Mouse (Mus musculus): ENCODE results near the gene Cdkn1c. TPM values are rescaled to one million over a fixed set of nuclear protein-coding genes. Genes with fewer than 3 reads are reported as not detected.

Cdkn1c gene
- 639 and 672 TPM in 2 replicates for polyA plus RNA-seq (2014; fragmentation: Nextera tagmentation; extraction: Ambion mirVana)

DNA sequence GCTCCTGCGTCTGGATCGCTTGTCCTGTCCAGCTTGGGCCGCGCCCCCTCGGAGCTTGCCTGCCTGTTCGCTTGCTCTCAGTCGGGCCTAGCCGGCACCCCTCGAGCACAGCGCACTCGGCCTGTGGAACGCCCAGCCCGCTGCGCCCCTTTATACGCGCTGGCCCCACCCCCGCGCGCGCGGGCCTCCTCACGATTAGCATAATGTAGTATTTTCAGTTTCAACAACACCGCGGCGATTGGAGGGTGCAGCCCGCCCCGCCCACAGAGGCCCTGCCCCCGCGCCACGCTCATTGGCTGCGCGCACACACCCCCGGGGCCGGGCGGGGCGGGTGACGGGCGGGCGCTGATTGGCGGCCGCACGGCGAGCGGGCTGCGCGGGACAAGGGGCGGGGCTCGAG, at the start of gene Cdkn1c:
Gene Cdkn1c (minus strand): TSS at position 177 of the 400 bp plus-strand sequence.
- Histone ChIP-seq H3K4me1 (replicated peaks; ENCODE audit: control insufficient read depth, insufficient read depth, low read length) (peaks cover 24% of the 10 kb centered on the region), H3K4me2 (ENCODE audit: low read length) (peak within 1 kb of the TSS; percentile 56), H3K9me3 (ENCODE audit: control insufficient read depth, low read length) (peaks cover 20% of the 10 kb centered on the region), H3K27ac (ENCODE audit: low read depth) (peak within 1 kb of the TSS; percentile 58), H3K36me3 (ENCODE audit: control insufficient read depth, insufficient read depth, low read length) (peaks cover 4% of the 10 kb centered on the region; the same call in 1 of the 2 replicates), H3K9ac (ENCODE audit: low read length) (peak within 1 kb of the TSS; percentile 60), H3K4me3 (ENCODE audit: low read depth, low read length) (peak within 1 kb of the TSS; percentile 46), H3K27me3 (replicated peaks; ENCODE audit: control insufficient read depth, insufficient read depth, low read length) (no peaks in the 10 kb centered on the region)
- ATAC-seq (replicated peaks; ENCODE audit: low FRiP score, low TSS enrichment, low read depth) (peak; percentile 84), DNase-seq (ENCODE audit: low spot score) (peak; percentile 91)
- WGBS: 32% methylated on average over 41 of the region's 48 CpGs

DNA sequence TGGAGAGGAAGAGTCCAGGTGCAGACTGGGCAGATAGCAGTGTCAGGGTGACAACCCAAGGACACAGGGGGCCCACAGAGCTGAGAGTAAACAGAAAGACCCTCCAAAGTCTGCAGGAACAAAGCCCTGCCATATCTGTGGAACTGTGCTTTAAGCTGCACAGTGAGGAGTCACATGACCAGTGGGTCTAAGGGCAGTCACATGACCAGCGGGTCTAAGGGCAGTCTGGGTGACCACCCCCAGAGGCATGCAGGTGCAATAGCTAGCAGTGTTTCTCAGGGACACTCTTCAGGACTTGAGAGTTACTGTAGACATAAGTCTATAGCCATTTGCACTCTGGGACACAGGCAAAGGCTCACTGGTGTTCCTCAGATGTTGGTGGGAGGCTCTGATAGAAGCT, 48.7 kb upstream of the Cdkn1c start:
- peaks cover 5% of the 10 kb centered on the region; the same call in 1 of the 2 replicates for H3K27me3 ChIP-seq (replicated peaks; ENCODE audit: control insufficient read depth, insufficient read depth, low read length)
- H3K9ac ChIP-seq (ENCODE audit: low read length): no peak overlapping the region
- H3K9me3 ChIP-seq (ENCODE audit: control insufficient read depth, low read length): no peaks in the 10 kb centered on the region
- no peak overlapping the region for H3K4me3 ChIP-seq (ENCODE audit: low read depth, low read length)
- WGBS: 70% methylated on average over 1 of the region's 1 CpGs
- ATAC-seq (replicated peaks; ENCODE audit: low FRiP score, low TSS enrichment, low read depth) (no peak), DNase-seq (ENCODE audit: low spot score) (no peak)
- H3K4me2 ChIP-seq (ENCODE audit: low read length): no peak overlapping the region
- H3K4me1 ChIP-seq (replicated peaks; ENCODE audit: control insufficient read depth, insufficient read depth, low read length): no peaks in the 10 kb centered on the region
- no peak overlapping the region for H3K27ac ChIP-seq (ENCODE audit: low read depth)
- peaks cover 22% of the 10 kb centered on the region for H3K36me3 ChIP-seq (ENCODE audit: control insufficient read depth, insufficient read depth, low read length)

DNA sequence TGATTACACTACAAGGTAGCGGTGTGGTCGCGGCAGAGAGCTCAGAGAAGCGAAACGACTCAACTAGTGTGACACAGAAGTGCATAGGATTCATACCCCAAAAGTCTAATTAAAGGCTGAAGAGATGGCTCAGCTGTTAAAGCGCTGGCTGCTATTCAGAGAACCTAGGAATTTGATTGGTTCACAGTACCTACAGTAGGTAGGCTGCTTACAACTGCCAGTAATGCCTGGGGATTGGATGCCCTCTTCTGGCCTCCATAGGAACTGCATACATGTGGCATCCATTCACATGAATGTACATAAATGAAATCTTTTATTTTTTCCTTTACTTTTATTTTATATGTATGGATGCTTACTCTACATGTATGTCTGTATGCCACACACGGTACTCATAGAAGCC, 45.8 kb upstream of the Cdkn1c start:
- no peak overlapping the region for H3K27ac ChIP-seq (ENCODE audit: low read depth)
- peaks cover 5% of the 10 kb centered on the region for H3K4me1 ChIP-seq (replicated peaks; ENCODE audit: control insufficient read depth, insufficient read depth, low read length)
- H3K9me3 ChIP-seq (ENCODE audit: control insufficient read depth, low read length): no peaks in the 10 kb centered on the region
- peaks cover 28% of the 10 kb centered on the region for H3K27me3 ChIP-seq (replicated peaks; ENCODE audit: control insufficient read depth, insufficient read depth, low read length)
- 35% methylated on average over 7 of the region's 7 CpGs for WGBS
- H3K4me2 ChIP-seq (ENCODE audit: low read length): no peak overlapping the region
- peak; percentile 69 for DNase-seq (ENCODE audit: low spot score)
- no peak for ATAC-seq (replicated peaks; ENCODE audit: low FRiP score, low TSS enrichment, low read depth)
- no peak overlapping the region for H3K4me3 ChIP-seq (ENCODE audit: low read depth, low read length)
- H3K9ac ChIP-seq (ENCODE audit: low read length): no peak overlapping the region
- no peaks in the 10 kb centered on the region for H3K36me3 ChIP-seq (ENCODE audit: control insufficient read depth, insufficient read depth, low read length)

DNA sequence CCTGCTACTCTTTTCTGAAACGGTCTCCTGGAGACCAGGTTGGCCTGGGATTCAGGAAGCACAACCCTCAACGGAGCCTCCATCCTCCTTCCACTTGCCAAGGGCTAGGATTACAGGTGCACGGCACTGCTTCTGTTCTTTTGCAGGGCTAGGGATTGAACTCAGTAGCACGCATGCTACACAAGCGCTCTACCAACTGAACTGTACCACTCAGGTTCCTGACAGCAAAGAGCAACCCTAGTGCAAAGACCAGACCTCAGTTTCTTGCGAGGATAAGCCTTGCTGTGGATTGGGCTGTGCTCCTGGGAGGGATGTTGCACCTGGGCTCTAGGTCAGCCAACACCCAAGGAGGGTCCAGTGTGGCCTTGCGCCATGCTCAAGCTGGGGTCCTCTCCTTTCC, 45.4 kb upstream of the Cdkn1c start:
- ATAC-seq (replicated peaks; ENCODE audit: low FRiP score, low TSS enrichment, low read depth): no peak

DNA sequence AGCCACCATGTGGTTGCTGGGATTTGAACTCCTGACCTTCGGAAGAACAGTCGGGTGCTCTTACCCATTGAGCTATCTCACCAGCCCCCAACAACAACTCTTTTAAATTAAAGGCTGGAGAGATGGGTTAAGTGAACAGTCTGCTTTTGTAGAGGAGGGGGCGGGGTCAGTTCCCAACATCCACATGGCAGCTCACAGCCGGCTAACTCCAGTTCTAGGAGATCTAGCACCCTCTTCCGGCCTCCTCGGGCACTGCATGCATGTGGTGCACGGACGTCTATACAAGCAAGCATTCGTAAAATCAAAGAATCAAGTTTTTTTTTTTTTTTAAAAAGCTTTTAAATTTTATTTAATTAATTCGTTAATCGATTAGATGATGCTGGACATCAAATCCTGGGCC, 45.0 kb upstream of the Cdkn1c start:
- H3K36me3 ChIP-seq (ENCODE audit: control insufficient read depth, insufficient read depth, low read length): no peaks in the 10 kb centered on the region
- H3K4me1 ChIP-seq (replicated peaks; ENCODE audit: control insufficient read depth, insufficient read depth, low read length): peaks cover 5% of the 10 kb centered on the region
- peak; percentile 87 for DNase-seq (ENCODE audit: low spot score)
- H3K4me3 ChIP-seq (ENCODE audit: low read depth, low read length): no peak overlapping the region
- no peak for ATAC-seq (replicated peaks; ENCODE audit: low FRiP score, low TSS enrichment, low read depth)
- no peak overlapping the region for H3K9ac ChIP-seq (ENCODE audit: low read length)
- H3K27ac ChIP-seq (ENCODE audit: low read depth): no peak overlapping the region
- 28% methylated on average over 11 of the region's 11 CpGs for WGBS
- H3K4me2 ChIP-seq (ENCODE audit: low read length): no peak overlapping the region
- H3K9me3 ChIP-seq (ENCODE audit: control insufficient read depth, low read length): no peaks in the 10 kb centered on the region
- H3K27me3 ChIP-seq (replicated peaks; ENCODE audit: control insufficient read depth, insufficient read depth, low read length): peaks cover 36% of the 10 kb centered on the region

More for the DNA sequence above, 45.4 kb upstream of the Cdkn1c start:
- Histone ChIP-seq H3K36me3 (ENCODE audit: control insufficient read depth, insufficient read depth, low read length) (no peaks in the 10 kb centered on the region), H3K4me1 (replicated peaks; ENCODE audit: control insufficient read depth, insufficient read depth, low read length) (peaks cover 5% of the 10 kb centered on the region), H3K27me3 (replicated peaks; ENCODE audit: control insufficient read depth, insufficient read depth, low read length) (peaks cover 32% of the 10 kb centered on the region), H3K9ac (ENCODE audit: low read length) (no peak overlapping the region), H3K9me3 (ENCODE audit: control insufficient read depth, low read length) (no peaks in the 10 kb centered on the region), H3K27ac (ENCODE audit: low read depth) (no peak overlapping the region), H3K4me3 (ENCODE audit: low read depth, low read length) (no peak overlapping the region), H3K4me2 (ENCODE audit: low read length) (no peak overlapping the region)
- WGBS: 65% methylated on average over 7 of the region's 7 CpGs
- DNase-seq (ENCODE audit: low spot score): no peak

DNA sequence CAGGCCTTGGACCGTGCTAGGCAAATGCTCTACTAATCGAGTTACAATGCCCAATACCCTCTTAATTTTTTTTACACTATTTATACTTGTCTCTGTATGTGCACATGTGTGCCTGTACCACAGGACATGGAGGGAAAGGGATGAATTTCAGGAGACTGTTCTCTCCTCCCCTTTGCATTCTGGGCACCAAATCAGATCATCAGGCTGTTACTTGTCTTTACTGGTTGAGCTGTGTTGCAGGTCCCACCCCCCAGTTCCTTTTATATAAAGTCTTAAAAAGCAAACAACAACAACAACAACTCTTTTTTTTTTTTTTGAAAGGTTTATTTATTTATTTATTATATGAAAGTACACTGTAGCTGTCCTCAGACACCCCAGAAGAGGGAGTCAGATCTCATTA, 44.6 kb upstream of the Cdkn1c start:
- H3K27me3 ChIP-seq (replicated peaks; ENCODE audit: control insufficient read depth, insufficient read depth, low read length): peaks cover 40% of the 10 kb centered on the region
- H3K27ac ChIP-seq (ENCODE audit: low read depth): no peak overlapping the region
- ATAC-seq (replicated peaks; ENCODE audit: low FRiP score, low TSS enrichment, low read depth) (no peak), DNase-seq (ENCODE audit: low spot score) (no peak)
- WGBS: 81% methylated on average over 2 of the region's 2 CpGs
- no peaks in the 10 kb centered on the region for H3K36me3 ChIP-seq (ENCODE audit: control insufficient read depth, insufficient read depth, low read length)
- H3K4me3 ChIP-seq (ENCODE audit: low read depth, low read length): no peak overlapping the region
- H3K9me3 ChIP-seq (ENCODE audit: control insufficient read depth, low read length): no peaks in the 10 kb centered on the region
- no peak overlapping the region for H3K9ac ChIP-seq (ENCODE audit: low read length)
- H3K4me1 ChIP-seq (replicated peaks; ENCODE audit: control insufficient read depth, insufficient read depth, low read length): peaks cover 5% of the 10 kb centered on the region
- H3K4me2 ChIP-seq (ENCODE audit: low read length): no peak overlapping the region

DNA sequence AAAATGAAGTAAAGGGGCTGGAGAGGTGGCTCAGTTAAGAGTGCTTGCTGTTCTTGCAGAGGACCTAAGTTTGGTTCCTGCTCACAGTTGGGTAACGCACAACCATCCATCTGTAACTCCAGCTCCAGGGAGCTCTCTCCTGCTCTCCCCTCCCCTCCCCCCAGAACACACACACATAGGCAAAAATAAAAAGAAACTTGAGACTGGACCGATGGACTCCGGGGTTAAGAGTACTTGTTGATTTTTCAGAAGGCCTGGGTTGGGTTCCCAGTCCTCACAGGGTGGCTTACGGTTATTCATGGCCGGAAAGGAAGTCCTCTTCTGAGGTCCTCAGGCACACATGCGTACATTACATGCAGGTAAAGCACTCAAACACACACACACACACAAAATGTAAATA, 43.1 kb upstream of the Cdkn1c start:
- Histone ChIP-seq H3K9ac (ENCODE audit: low read length) (no peak overlapping the region), H3K4me1 (replicated peaks; ENCODE audit: control insufficient read depth, insufficient read depth, low read length) (peaks cover 5% of the 10 kb centered on the region), H3K36me3 (ENCODE audit: control insufficient read depth, insufficient read depth, low read length) (no peaks in the 10 kb centered on the region), H3K27ac (ENCODE audit: low read depth) (no peak overlapping the region), H3K4me2 (ENCODE audit: low read length) (no peak overlapping the region), H3K9me3 (ENCODE audit: control insufficient read depth, low read length) (no peaks in the 10 kb centered on the region), H3K27me3 (replicated peaks; ENCODE audit: control insufficient read depth, insufficient read depth, low read length) (peaks cover 46% of the 10 kb centered on the region), H3K4me3 (ENCODE audit: low read depth, low read length) (no peak overlapping the region)
- 87% methylated on average over 6 of the region's 6 CpGs for WGBS
- ATAC-seq (replicated peaks; ENCODE audit: low FRiP score, low TSS enrichment, low read depth) (no peak), DNase-seq (ENCODE audit: low spot score) (no peak)

DNA sequence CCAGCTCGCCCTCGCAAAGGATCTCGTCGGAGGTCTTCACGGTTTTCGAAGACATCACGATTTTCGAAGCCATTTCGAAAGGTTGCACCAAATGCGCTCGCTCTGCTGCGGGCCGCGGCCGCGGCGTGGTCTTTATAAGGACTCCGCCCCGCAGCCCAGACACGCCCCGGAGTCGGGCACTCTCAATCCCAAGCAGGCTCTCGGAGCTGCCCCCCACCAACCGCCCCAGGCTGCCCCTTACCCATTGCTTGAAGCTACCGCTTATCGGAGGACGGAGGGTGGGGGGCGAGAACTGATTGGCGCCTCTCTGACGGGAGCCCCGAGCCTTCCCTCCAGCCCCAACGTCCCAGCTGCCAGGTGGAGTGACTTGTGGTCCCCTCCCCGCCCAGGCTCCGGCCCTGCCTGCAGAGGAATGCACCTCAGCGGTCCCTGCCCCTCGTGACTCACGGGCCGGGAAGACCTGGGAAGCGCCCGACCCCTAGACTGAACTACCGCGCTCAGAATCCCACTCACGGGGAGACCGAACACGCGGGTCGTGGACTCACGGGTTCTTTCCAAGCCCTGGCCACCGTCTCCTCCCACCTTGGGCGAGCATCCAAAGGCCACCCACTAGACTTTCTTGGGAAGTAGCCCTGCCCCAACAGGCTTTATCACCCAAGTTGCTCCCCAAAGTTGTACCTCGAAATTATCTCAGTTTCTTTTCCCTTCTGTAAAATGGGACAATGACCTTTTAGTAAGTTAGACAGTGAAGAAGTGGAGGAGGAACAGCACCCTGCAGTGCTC, 41.8 kb upstream of the Cdkn1c start, which contains the start of gene Phlda2:
Gene Phlda2 (minus strand): TSS at position 733 of the 783 bp plus-strand sequence.
- H3K36me3 ChIP-seq (ENCODE audit: control insufficient read depth, insufficient read depth, low read length): no peaks in the 10 kb centered on the region

More for the DNA sequence above, 41.8 kb upstream of the Cdkn1c start, which contains the start of gene Phlda2:
- DNase-seq (ENCODE audit: low spot score) (peak; percentile 75), ATAC-seq (replicated peaks; ENCODE audit: low FRiP score, low TSS enrichment, low read depth) (peak; percentile 44; the same call in 1 of the 2 replicates)
- Histone ChIP-seq H3K4me2 (ENCODE audit: low read length) (peak within 1 kb of the TSS; percentile 80), H3K27me3 (replicated peaks; ENCODE audit: control insufficient read depth, insufficient read depth, low read length) (peaks cover 46% of the 10 kb centered on the region), H3K4me3 (ENCODE audit: low read depth, low read length) (peak within 1 kb of the TSS; percentile 40), H3K27ac (ENCODE audit: low read depth) (no peak within 1 kb of the TSS), H3K9ac (ENCODE audit: low read length) (peak within 1 kb of the TSS; percentile 27), H3K9me3 (ENCODE audit: control insufficient read depth, low read length) (no peaks in the 10 kb centered on the region), H3K4me1 (replicated peaks; ENCODE audit: control insufficient read depth, insufficient read depth, low read length) (peaks cover 5% of the 10 kb centered on the region)
- 3% methylated on average over 49 of the region's 51 CpGs for WGBS
